Mouse (Mus musculus): ENCODE results near the gene Prdm8. TPM values are rescaled to one million over a fixed set of nuclear protein-coding genes. Genes with fewer than 3 reads are reported as not detected.

Prdm8 gene
- polyA plus RNA-seq, 1 experiment from 2014 or later = 3.1 TPM

GRCm38 (mm10) chr5:98198412-98199218, 31.6 kb downstream of the Prdm8 start:
- ATAC-seq = 0 out of 2 replicates have a peak, but pooled peaks have one; percentile 30
- no peak overlapping the region for H3K4me3 ChIP-seq (ENCODE audit: low read length)
- H3K9me3 ChIP-seq (ENCODE audit: control insufficient read depth, low read length) = no peaks in the 10 kb centered on the region
- H3K9ac ChIP-seq (ENCODE audit: low read depth, low read length) = no peak overlapping the region
- H3K4me1 ChIP-seq (ENCODE audit: control insufficient read depth, insufficient read depth, low read depth, low read length) = no peaks in the 10 kb centered on the region
- H3K27ac ChIP-seq (ENCODE audit: low read depth, low read length) = no peak overlapping the region
- WGBS = 59% methylated on average over 7 of the region's 7 CpGs
- H3K27me3 ChIP-seq (replicated peaks; ENCODE audit: control insufficient read depth, insufficient read depth, low read length) = peaks cover under 1% of the 10 kb centered on the region; the same call in 1 of the 2 replicates
- no peak overlapping the region for H3K4me2 ChIP-seq (ENCODE audit: low read length)
- no peaks in the 10 kb centered on the region for H3K36me3 ChIP-seq (ENCODE audit: control insufficient read depth, insufficient read depth, low read length)

- Histone ChIP-seq H3K4me3 (ENCODE audit: low read length) (no peak overlapping the region), H3K27me3 (replicated peaks; ENCODE audit: control insufficient read depth, insufficient read depth, low read length) (no peaks in the 10 kb centered on the region; the same call in 1 of the 2 replicates), H3K9ac (ENCODE audit: low read depth, low read length) (no peak overlapping the region), H3K4me2 (ENCODE audit: low read length) (no peak overlapping the region), H3K36me3 (ENCODE audit: control insufficient read depth, insufficient read depth, low read length) (no peaks in the 10 kb centered on the region), H3K27ac (ENCODE audit: low read depth, low read length) (no peak overlapping the region), H3K9me3 (ENCODE audit: control insufficient read depth, low read length) (no peaks in the 10 kb centered on the region), H3K4me1 (ENCODE audit: control insufficient read depth, insufficient read depth, low read depth, low read length) (no peaks in the 10 kb centered on the region)
- 67% methylated on average over 7 of the region's 7 CpGs for WGBS
- no peak for ATAC-seq
These were observed 32.2 kb downstream of the Prdm8 start for GRCm38 (mm10) chr5:98199219-98199552.

DNA sequence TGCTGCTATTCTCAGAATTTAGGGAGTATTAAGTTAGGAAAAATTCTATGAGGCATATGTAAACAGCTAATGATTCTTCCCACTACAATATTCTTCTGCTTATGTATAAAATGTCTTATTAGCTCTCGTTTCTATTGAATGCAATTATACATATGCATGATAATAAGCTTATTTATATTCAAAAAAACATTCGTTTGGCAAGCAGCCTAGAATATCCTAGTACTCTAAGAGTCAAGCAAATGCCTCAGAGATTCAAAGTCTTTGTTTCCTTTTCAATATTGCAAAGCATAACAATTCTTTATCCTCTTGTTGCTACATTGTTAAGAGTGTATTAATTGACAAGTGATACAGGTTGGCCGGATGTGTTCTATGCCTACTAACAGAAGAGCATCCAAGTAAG, 34.6 kb downstream of the Prdm8 start:
- no peaks in the 10 kb centered on the region for H3K36me3 ChIP-seq (ENCODE audit: control insufficient read depth, insufficient read depth, low read length)
- no peak overlapping the region for H3K4me2 ChIP-seq (ENCODE audit: low read length)
- no peaks in the 10 kb centered on the region for H3K4me1 ChIP-seq (ENCODE audit: control insufficient read depth, insufficient read depth, low read depth, low read length)
- H3K27me3 ChIP-seq (replicated peaks; ENCODE audit: control insufficient read depth, insufficient read depth, low read length) = no peaks in the 10 kb centered on the region; the same call in 1 of the 2 replicates
- no peak overlapping the region for H3K4me3 ChIP-seq (ENCODE audit: low read length)
- H3K9ac ChIP-seq (ENCODE audit: low read depth, low read length) = no peak overlapping the region
- H3K27ac ChIP-seq (ENCODE audit: low read depth, low read length) = no peak overlapping the region
- no peak for ATAC-seq
- H3K9me3 ChIP-seq (ENCODE audit: control insufficient read depth, low read length) = no peaks in the 10 kb centered on the region
- 52% methylated on average over 3 of the region's 3 CpGs for WGBS

DNA sequence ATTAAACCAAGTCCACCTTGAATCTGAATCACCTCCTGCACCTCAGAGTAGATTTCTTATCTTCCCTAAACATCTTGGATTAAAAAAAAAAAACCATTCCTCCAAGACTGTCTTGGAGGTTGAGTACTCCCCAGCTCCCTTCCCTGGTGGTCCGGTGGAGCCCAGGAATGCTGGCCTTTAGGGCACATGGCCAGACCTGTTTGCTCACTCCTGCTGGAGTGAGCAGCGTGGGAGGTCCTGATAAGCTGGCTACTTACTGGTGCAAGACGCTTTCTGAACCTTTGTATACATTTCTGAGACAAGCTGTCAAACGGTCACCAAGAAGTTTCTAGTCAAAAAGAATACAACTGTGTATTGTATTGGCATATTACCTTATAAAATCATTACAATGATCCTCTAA, 36.0 kb downstream of the Prdm8 start:
- Histone ChIP-seq H3K27ac (ENCODE audit: low read depth, low read length) (no peak overlapping the region), H3K4me1 (ENCODE audit: control insufficient read depth, insufficient read depth, low read depth, low read length) (no peaks in the 10 kb centered on the region), H3K27me3 (replicated peaks; ENCODE audit: control insufficient read depth, insufficient read depth, low read length) (no peaks in the 10 kb centered on the region), H3K9ac (ENCODE audit: low read depth, low read length) (no peak overlapping the region), H3K4me2 (ENCODE audit: low read length) (no peak overlapping the region), H3K4me3 (ENCODE audit: low read length) (no peak overlapping the region), H3K9me3 (ENCODE audit: control insufficient read depth, low read length) (no peaks in the 10 kb centered on the region), H3K36me3 (ENCODE audit: control insufficient read depth, insufficient read depth, low read length) (no peaks in the 10 kb centered on the region)
- ATAC-seq = no peak
- 69% methylated on average over 4 of the region's 4 CpGs for WGBS

DNA sequence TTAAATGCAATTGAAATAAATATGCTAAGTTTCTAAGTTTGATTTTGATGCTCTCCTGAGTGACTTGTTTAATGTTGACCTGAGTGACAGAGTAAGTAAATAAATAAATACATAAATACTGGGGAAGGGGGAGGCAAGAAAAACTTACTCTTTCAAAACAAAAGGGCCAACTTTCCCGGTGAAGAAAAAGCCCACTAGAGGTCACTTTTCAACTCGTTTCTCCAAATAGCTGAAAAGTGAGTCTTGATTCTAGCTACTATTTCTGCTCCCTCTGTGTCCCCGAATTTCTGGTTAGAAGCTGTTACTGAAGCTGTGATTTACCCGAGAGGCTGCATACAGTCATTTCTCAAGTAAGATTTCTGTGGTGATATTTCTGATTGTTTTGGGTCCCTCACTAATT, 45.5 kb downstream of the Prdm8 start:
- H3K27me3 ChIP-seq (replicated peaks; ENCODE audit: control insufficient read depth, insufficient read depth, low read length) = no peaks in the 10 kb centered on the region
- no peaks in the 10 kb centered on the region for H3K4me1 ChIP-seq (ENCODE audit: control insufficient read depth, insufficient read depth, low read depth, low read length)
- no peak overlapping the region for H3K27ac ChIP-seq (ENCODE audit: low read depth, low read length)
- no peaks in the 10 kb centered on the region for H3K9me3 ChIP-seq (ENCODE audit: control insufficient read depth, low read length)
- no peak overlapping the region for H3K4me2 ChIP-seq (ENCODE audit: low read length)
- 71% methylated on average over 4 of the region's 4 CpGs for WGBS
- no peaks in the 10 kb centered on the region for H3K36me3 ChIP-seq (ENCODE audit: control insufficient read depth, insufficient read depth, low read length)
- no peak overlapping the region for H3K9ac ChIP-seq (ENCODE audit: low read depth, low read length)
- H3K4me3 ChIP-seq (ENCODE audit: low read length) = no peak overlapping the region
- no peak for ATAC-seq

- Histone ChIP-seq H3K4me1 (ENCODE audit: control insufficient read depth, insufficient read depth, low read depth, low read length) (no peaks in the 10 kb centered on the region), H3K27me3 (replicated peaks; ENCODE audit: control insufficient read depth, insufficient read depth, low read length) (no peaks in the 10 kb centered on the region), H3K27ac (ENCODE audit: low read depth, low read length) (no peak overlapping the region), H3K36me3 (ENCODE audit: control insufficient read depth, insufficient read depth, low read length) (no peaks in the 10 kb centered on the region), H3K9ac (ENCODE audit: low read depth, low read length) (no peak overlapping the region), H3K9me3 (ENCODE audit: control insufficient read depth, low read length) (0 out of 2 replicates have a peak, but pooled peaks cover 3% of the 10 kb centered on the region), H3K4me2 (ENCODE audit: low read length) (no peak overlapping the region), H3K4me3 (ENCODE audit: low read length) (no peak overlapping the region)
- 74% methylated on average over 4 of the region's 4 CpGs for WGBS
- ATAC-seq = no peak
These were observed 55.0 kb downstream of the Prdm8 start for GRCm38 (mm10) chr5:98221956-98222355.

DNA sequence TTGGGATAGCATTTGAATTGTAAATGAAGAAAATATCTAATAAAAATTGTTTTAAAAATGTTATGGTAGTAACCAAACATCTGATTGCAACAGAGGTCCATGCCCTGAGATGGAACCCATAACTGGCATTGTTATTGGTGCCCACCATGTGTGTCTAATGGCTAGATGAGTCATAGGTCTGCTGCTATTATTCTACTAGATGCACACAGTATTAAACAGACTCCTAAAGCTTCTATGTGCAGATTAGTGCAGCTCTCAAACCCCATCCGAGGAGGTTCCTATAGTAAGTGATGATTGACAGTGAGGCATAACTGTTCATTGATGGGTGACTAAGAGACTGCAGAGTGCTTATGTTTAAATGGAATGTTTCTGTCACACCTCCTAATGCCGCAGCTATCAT, 59.7 kb downstream of the Prdm8 start:
- H3K9me3 ChIP-seq (ENCODE audit: control insufficient read depth, low read length) = 0 out of 2 replicates have a peak, but pooled peaks cover 3% of the 10 kb centered on the region

DNA sequence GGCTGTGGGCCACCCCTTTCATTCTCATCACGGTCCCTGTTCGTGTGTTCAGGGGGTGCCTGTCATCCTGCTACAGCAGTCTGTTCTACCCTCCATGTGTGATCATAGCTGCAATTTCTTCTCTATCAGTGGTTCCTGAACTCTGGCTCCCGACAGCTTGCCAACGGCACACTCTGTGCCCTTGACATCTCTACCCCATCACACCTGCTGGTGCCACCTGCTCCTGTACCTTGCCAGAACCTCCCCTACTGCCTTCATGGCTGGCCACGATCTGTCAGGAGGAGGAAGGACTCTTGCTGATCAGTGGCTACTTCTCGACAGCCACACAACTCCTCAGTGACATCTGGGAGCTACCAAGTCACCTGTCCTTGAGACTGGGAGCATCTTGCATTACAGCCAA, 62.5 kb downstream of the Prdm8 start:
- H3K4me3 ChIP-seq (ENCODE audit: low read length) = no peak overlapping the region
- H3K4me1 ChIP-seq (ENCODE audit: control insufficient read depth, insufficient read depth, low read depth, low read length) = no peaks in the 10 kb centered on the region
- no peak overlapping the region for H3K4me2 ChIP-seq (ENCODE audit: low read length)
- peak; percentile 50; the same call in 1 of the 2 replicates for ATAC-seq
- no peaks in the 10 kb centered on the region for H3K27me3 ChIP-seq (replicated peaks; ENCODE audit: control insufficient read depth, insufficient read depth, low read length)
- H3K27ac ChIP-seq (ENCODE audit: low read depth, low read length) = no peak overlapping the region
- WGBS = 73% methylated on average over 6 of the region's 6 CpGs
- H3K36me3 ChIP-seq (ENCODE audit: control insufficient read depth, insufficient read depth, low read length) = no peaks in the 10 kb centered on the region
- no peak overlapping the region for H3K9ac ChIP-seq (ENCODE audit: low read depth, low read length)
- H3K9me3 ChIP-seq (ENCODE audit: control insufficient read depth, low read length) = 0 out of 2 replicates have a peak, but pooled peaks cover 3% of the 10 kb centered on the region

More for the DNA sequence above, 59.7 kb downstream of the Prdm8 start:
- Histone ChIP-seq H3K27ac (ENCODE audit: low read depth, low read length) (no peak overlapping the region), H3K4me3 (ENCODE audit: low read length) (no peak overlapping the region), H3K9ac (ENCODE audit: low read depth, low read length) (no peak overlapping the region), H3K36me3 (ENCODE audit: control insufficient read depth, insufficient read depth, low read length) (no peaks in the 10 kb centered on the region), H3K4me1 (ENCODE audit: control insufficient read depth, insufficient read depth, low read depth, low read length) (no peaks in the 10 kb centered on the region), H3K27me3 (replicated peaks; ENCODE audit: control insufficient read depth, insufficient read depth, low read length) (no peaks in the 10 kb centered on the region), H3K4me2 (ENCODE audit: low read length) (no peak overlapping the region)
- WGBS = 53% methylated on average over 2 of the region's 2 CpGs
- ATAC-seq = no peak

DNA sequence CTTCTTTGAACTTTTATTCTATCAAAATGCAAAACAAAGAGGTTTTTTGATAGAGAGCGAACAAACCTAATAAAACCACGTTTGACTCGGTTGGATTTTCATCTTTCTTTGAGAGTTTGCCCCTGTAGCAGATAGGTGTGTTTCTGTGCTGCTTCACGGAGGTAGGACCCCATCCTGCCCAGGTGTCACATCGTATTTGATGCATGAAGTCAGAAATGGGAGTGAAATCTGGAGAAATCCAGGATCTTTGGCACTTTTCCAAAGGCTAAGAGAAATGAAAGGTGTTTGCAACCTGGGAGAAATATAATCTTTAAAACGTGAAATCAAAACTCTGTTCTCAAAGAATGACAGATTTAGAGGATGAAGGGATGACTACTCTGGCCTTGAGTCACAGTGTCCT, 71.5 kb downstream of the Prdm8 start:
- Histone ChIP-seq H3K4me3 (ENCODE audit: low read length) (no peak overlapping the region), H3K27me3 (replicated peaks; ENCODE audit: control insufficient read depth, insufficient read depth, low read length) (no peaks in the 10 kb centered on the region), H3K36me3 (ENCODE audit: control insufficient read depth, insufficient read depth, low read length) (no peaks in the 10 kb centered on the region), H3K9me3 (ENCODE audit: control insufficient read depth, low read length) (no peaks in the 10 kb centered on the region), H3K4me1 (ENCODE audit: control insufficient read depth, insufficient read depth, low read depth, low read length) (no peaks in the 10 kb centered on the region), H3K27ac (ENCODE audit: low read depth, low read length) (no peak overlapping the region), H3K4me2 (ENCODE audit: low read length) (no peak overlapping the region), H3K9ac (ENCODE audit: low read depth, low read length) (no peak overlapping the region)
- 87% methylated on average over 6 of the region's 6 CpGs for WGBS
- no peak for ATAC-seq

Measured in hindbrain, embryonic 16.5 days (tissue).